Mouse (Mus musculus) splenic B cell, adult 2 months (primary cell): ENCODE results near the gene Cpe.

Experiments
- DNase-seq: peaks from one replicate; pipeline ENCODE4 v3.0.0-alpha.2; 2011; ENCODE audit warnings: low read depth, low spot score
- H3K27me3 ChIP-seq: 2 replicates; pipeline ENCODE4 v1.6.1; 2012; ENCODE audit warnings: mild to moderate bottlenecking, low read length, moderate library complexity, mixed read lengths; ENCODE audit not compliant: control insufficient read depth, poor library complexity, insufficient read depth, severe bottlenecking
- H3K36me3 ChIP-seq: 2 replicates; pipeline ENCODE4 v1.6.1; 2012; ENCODE audit warnings: mild to moderate bottlenecking, low read length, moderate library complexity, mixed read lengths; ENCODE audit not compliant: control insufficient read depth, poor library complexity, insufficient read depth, severe bottlenecking

Gene Cpe

DNA sequence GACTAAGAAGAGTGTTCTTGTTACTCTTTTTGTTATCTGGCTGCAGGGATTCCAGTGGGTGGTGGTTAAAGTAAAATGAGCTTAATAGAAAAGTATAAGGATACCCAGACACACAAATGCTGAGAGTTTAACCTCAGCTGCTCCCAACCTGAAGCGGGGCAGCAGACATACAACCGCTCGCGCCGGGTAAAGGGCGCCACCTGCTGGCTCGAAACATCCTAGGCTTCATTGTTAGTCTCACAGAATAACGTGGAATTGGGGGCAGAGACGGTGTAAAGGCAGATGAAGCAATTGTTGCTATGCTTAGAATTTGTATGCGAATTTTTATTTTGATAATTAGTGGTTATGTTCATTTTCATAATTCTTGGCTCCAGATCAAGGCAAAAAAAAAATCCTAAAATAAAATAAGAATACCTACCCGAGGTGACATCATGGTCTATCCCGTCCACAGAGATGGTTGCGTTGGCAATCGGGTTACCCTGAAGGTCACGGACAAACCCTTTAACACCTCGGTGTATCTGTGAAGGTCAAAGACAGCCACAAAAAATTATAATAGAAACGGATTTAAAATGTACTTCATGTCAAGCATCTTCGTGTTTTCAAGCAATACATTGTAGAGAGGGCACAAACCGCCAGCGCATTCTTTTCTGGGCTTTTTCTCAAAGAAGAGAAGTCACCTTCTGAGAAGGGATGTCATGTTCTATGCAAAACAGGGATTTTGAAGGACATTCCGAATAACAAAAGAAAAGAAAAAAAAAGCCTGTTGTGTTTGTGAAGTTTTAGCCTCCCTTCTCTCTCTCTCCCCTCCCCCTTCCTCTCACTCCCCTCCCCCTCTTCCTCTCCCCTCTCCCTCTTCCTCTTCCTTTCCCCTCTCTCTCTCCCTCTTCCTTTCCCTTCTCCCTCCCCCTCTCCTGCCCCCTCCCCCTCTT, 95.5 kb downstream of the Cpe start:
- no peaks in the 10 kb centered on the region for H3K27me3 ChIP-seq
- DNase-seq = peak; percentile 4

DNA sequence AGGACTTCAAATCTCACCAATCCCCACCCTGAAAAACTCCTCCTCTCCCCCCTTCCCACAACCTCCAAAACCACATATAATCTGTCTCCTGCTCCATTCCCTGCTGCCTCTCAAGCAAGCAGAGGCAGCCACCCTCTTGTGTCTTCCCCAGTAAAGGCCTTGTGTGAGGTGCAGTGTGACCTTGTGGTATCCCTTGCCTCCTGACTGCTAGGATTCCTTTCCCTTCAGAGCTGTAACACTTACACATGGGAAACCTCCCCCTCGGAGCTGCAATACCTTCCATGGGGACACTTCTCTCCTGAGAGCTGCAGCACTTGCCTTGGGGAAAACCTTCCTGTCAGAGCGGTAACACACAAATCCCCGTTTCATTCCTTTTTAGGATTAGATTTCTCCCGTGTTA, 96.5 kb downstream of the Cpe start:
- no peak for DNase-seq
- H3K27me3 ChIP-seq = no peaks in the 10 kb centered on the region
- no peaks in the 10 kb centered on the region for H3K36me3 ChIP-seq

More for the DNA sequence above, 95.5 kb downstream of the Cpe start:
- no peaks in the 10 kb centered on the region for H3K36me3 ChIP-seq

DNA sequence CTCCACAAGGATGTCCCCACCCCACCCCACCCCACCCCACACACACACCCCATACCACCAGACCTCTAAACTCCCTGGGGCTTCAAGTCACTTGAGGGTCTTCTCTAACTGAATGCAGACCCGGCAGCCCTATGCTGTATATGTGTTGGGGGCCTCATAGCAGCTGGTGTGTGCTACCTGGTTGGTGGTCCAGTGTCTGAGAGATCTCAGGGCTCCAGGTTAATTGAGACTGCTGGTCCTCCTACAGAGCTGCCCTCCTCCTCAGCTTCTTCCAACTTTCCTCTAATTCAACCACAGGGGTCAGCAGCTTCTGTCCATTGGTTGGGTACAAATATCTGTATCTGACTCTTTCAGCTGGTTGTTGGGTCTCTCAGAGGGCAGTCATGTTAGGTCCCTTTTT, 102.4 kb downstream of the Cpe start:
- no peak for DNase-seq
- Histone ChIP-seq H3K36me3 (no peaks in the 10 kb centered on the region), H3K27me3 (no peaks in the 10 kb centered on the region)

DNA sequence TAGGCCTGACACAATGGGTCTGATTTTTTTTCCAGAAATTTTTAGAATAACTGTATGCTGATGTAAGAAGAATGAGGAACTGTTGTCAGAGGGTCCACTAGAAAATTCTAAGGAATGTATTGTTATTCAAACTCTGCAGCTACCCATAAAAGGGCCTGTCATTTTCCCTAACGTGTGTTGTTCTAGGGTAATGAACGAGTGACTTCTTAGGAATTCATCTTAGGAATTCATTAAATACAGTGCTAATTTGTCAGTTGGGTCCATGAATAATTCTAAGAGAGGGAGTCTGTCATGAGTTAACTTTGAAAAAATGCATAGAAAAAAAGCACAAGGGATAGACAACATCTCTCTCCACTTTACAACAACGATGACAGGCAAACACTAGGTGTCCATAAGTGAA, 110.0 kb downstream of the Cpe start:
- Histone ChIP-seq H3K36me3 (no peaks in the 10 kb centered on the region), H3K27me3 (no peaks in the 10 kb centered on the region)
- no peak for DNase-seq

DNA sequence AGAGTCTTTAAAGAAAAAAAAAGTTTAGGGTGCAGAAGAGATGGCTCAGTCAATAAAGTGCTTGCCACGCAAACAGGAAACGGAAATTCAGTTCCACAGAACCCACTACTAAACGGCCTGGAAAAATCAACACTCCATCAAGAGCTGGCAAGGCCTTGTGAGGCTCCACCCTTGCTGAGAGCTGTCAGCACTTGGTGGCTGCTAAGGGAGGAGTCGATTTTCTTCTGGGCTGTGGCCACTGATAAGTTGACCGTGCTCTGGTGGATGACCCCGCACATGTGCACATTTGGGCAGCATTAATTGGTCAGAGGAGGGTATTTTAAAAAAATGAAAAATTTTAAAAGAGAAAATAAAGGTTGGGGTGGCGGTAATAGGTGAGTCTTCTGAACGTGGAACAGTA, 114.6 kb downstream of the Cpe start:
- Histone ChIP-seq H3K27me3 (no peaks in the 10 kb centered on the region), H3K36me3 (no peaks in the 10 kb centered on the region)
- no peak for DNase-seq

DNA sequence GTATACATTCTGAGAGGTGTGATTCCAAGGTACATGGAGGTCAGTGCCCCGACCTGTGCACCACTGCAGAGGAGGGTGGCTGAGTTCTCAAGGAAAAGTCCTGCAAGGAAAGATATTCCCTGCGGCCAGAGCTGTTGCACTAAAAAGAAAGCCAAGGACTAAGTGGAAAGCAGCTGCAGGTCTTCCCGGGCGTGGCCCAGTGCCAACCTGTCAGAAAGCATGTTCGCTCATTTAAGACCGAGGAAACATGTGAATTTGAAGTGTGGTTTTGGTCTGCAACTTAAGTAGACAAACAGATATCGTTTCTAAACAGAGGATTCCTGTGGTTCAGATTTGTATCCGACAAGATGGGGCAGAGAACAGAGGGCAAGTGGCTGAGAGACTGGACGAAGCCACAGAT, 117.9 kb downstream of the Cpe start:
- H3K36me3 ChIP-seq = no peaks in the 10 kb centered on the region
- no peaks in the 10 kb centered on the region for H3K27me3 ChIP-seq
- DNase-seq = no peak

DNA sequence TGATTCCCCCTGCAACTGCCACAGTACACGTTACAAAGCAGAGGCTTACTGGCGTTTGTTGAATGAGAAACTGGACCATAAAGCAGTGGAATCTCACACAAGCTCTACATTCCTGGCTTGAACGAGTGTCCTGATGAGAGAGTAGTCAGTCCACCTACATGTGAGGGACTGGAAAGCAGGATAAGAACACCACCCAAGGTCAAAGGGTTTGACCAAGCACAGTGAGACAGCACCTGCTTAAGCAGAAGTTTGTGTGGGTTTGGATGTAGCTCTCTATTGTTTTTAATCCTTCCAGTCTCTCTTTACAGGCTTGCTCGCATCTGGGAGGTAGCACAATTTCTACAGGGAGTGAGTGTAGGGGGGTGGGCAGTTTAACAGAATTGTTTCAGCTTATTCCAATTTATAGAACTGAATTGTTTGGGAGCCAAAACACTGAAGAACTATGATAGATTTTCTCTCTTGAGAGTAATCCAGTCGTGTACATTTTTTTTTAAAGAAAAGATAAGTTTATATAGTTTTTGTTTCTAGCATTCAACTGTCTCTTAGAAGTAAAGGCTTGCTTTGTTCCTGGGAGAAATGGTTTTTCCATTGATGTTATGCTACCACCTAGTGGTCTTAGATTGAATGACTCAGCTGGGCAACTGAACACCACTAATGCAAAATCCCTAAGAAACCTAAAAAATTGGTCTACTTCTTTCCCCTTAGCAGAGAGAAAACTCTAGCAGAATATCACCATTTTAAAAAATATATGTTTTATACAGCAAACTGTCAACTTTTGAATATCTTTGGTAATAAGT, 144.6 kb downstream of the Cpe start:
- no peak for DNase-seq
- no peaks in the 10 kb centered on the region for H3K36me3 ChIP-seq

DNA sequence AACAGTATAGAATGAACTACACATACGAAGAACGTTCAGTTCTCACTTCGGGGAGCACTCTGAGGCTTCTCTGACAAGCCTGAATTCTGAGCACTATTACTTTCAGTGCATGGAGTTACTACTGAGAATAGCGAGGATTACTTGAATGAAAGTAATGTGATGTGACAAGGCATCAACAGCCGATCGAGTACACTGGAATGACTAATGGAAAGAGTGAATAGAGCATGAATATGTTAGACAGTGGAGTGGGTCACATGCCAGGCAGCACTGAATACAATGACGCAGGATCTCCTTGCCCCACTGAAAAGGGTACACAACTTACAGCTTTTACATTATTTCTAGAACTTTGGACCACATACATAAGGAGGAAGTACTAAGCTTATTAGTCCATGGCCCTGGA, 149.4 kb downstream of the Cpe start:
- Histone ChIP-seq H3K27me3 (no peaks in the 10 kb centered on the region), H3K36me3 (no peaks in the 10 kb centered on the region)
- no peak for DNase-seq

More for the DNA sequence above, 144.6 kb downstream of the Cpe start:
- no peaks in the 10 kb centered on the region for H3K27me3 ChIP-seq
